Mouse (Mus musculus): Measurements from ENCODE around the gene Ormdl3.

DNA sequence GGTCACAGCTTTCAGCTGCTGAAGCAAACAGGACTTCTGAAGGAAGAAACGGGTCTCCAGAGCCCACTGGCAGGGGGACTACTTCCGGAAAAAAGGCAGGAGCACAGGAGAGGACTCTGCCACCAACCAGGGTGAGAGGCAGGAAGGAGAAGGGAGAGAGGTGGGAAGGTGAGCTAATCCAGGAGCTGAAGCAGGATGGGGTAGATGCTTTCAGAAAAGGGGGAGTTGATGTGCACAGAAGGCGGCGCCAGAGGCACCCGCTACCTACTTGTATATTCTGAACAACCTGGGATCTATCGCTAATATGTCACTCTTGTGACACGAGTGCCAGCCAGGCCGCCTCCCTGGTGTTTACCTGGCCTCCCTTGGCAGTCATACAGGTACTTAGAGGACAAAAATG is 10.8 kb upstream of the Ormdl3 start, which contains the start of gene Lrrc3c:
- no peak for TF ChIP-seq CTCF (IDR thresholded peaks at IDR 0.05)
- no peak for TF ChIP-seq POLR2A (IDR thresholded peaks at IDR 0.05; ENCODE audit: insufficient read depth, low read depth, low read length)

Measured in heart, adult 2 months (tissue).